Mouse (Mus musculus): ENCODE data around the gene Tceal3.
"Not testable (repeated sequence)": the region's sequence is repeated elsewhere in the genome, so short reads cannot be mapped to it uniquely, and the experiment has no call there.

The Tceal3 gene

DNA sequence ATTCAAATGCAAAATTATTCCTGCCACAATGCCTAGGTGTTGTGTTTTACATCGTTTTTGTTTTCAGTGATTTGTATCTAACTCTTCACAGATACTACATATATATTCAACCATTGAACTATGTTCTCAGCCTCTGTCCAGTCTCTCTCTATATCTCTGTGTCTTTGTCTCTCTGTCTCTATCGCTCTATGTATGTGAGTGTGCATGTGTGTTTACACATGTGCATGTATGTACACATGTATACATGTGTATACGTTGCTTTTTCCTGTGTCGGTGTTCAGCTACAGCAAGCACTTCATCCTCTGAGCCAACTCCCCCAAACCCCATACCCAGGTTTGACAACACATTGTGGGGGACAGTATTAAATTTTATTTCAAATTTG, 101.6 kb downstream of the Tceal3 start:
- ChIA-PET POLR2A (no interaction called here), CTCF (no interaction called here)

- ChIA-PET POLR2A (interaction anchor here in 1 of 4 experiments (0.6 kb wide), 1 partner anchor 66 kb away, joined by 3 read pairs; no protein-coding TSS in a partner anchor), CTCF (interaction anchor here in 1 of 4 experiments (0.6 kb wide), 1 partner anchor 10 kb away, joined by 8 read pairs; no protein-coding TSS in a partner anchor)
Measured at GRCm38 (mm10) chrX:136693196-136693595, 102.6 kb downstream of the Tceal3 start.

DNA sequence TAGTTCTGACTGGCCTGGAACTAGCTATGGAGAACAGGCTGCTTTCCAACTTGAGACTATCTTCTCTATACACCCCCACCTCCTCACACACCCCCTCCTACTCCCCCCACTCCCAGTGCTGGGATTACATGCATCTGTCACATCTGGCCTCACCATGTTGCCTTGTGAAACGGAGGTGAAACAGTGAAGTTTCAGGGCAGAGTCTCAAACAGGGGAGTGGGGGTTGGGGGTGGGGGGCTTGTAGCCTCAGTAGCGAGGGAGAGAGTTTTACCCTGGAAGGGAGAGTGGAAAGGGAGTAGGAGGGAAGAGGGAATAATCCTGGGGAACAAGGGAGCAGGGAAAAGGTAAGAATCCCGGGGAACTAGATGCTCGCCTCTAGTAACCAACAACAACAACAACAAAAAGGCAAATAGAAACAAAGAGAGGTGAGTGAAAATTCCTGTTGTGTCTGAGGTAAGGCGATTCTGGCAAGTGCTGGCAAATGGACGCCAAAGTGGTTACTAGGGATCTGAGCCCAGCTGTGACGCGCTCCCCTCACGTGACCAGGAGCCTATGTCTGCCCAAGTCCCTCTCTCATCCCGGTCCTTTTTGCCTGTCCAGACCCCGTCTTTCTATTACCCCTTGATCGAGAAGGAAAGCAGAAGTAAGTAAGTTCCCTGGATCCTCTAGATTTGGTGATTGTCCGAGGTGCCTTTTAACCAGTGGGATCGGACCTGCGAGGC, 117.0 kb downstream of the Tceal3 start, which contains the start of gene Tceal1:
Gene Tceal1 (plus strand): TSS at position 537 of the 722 bp plus-strand sequence.
- ChIA-PET POLR2A (interaction anchor here in 2 of 4 experiments (0.9 to 1.6 kb wide), 5 partner anchors 9 to 82 kb away, joined by 3 to 8 read pairs (median 3); no protein-coding TSS in a partner anchor), CTCF (no interaction called here)

GRCm38 (mm10) chrX:136708168-136708681, 117.6 kb downstream of the Tceal3 start:
- POLR2A ChIA-PET: interaction anchor here (0.6 to 1.6 kb wide), 9 partner anchors 9 to 437 kb away, joined by 3 to 8 read pairs (median 3); no protein-coding TSS in a partner anchor

GRCm38 (mm10) chrX:136708782-136709181, 118.1 kb downstream of the Tceal3 start:
- CTCF ChIA-PET: interaction anchor here in 1 of 4 experiments (1.2 kb wide), 1 partner anchor 311 kb away, joined by 3 read pairs; no protein-coding TSS in a partner anchor
- POLR2A ChIA-PET: interaction anchor here (0.5 to 1.6 kb wide), 7 partner anchors 12 to 438 kb away, joined by 3 to 8 read pairs (median 3); no protein-coding TSS in a partner anchor

More at GRCm38 (mm10) chrX:136708168-136708681, 117.6 kb downstream of the Tceal3 start:
- CTCF ChIA-PET: interaction anchor here in 1 of 4 experiments (1.2 kb wide), 1 partner anchor 311 kb away, joined by 3 read pairs; no protein-coding TSS in a partner anchor

DNA sequence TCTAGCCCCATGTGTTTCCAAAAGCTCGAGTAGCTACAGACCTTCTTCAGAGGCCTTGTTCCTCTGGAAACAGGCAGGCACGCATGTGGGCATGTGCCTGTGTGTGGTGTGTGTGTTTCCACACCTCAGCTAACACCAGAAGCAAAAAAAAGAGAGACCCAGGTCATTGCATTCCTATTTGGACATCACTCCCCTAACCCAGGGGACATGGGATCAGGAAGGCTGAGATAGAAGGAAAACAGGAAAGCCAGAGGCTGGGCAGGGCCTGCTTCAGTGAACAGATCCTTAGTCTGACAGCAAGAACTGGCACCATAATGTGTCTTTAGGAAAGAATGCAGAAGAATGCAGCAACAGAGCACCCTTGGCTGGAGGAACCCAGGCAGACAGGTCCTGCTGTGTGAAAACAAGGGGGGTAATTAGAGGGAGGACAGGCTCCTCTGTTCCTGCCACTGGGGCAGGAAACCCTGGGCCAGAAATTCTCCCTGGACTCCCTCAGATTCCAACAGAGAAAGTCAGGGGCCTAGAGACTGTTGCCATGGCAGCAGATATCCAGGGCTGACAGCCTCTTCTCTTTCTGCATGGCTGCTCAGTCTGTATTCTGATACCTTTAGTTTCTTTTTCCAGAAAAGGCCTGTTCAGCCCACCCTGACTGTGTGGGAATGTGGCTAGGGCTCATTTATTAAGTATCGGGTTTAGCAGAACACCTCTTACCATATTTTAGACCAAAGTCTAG, 124.3 kb downstream of the Tceal3 start:
- POLR2A ChIA-PET, CTCF ChIA-PET: not testable (repeated sequence)
